Mouse (Mus musculus) stomach, embryonic 14.5 days (tissue): ENCODE measurements around the gene Cenpo. TPM values are rescaled to one million over a fixed set of nuclear protein-coding genes. Genes with fewer than 3 reads are reported as not detected.

Experiments used
- ATAC-seq: fragments of 200-750 bp; cut with Nextera tagmentation; 2 replicates; pipeline ENCODE4 v1.8.0; 2017; ENCODE audit warnings: low read depth, moderate TSS enrichment; ENCODE audit not compliant: insufficient number of reproducible peaks, insufficient read depth, low FRiP score
- H3K27ac ChIP-seq: fragments of 300-500 bp; sonication (generic); 2 replicates; pipeline ENCODE4 v1.5.1; 2014; ENCODE audit warnings: mild to moderate bottlenecking, low read length, moderate library complexity, mixed read lengths
- H3K27me3 ChIP-seq: fragments of 300-500 bp; sonication (generic); 2 replicates; pipeline ENCODE4 v1.6.1; 2014; ENCODE audit warnings: low read length, control low read depth, mixed read lengths; ENCODE audit not compliant: control insufficient read depth, insufficient read depth
- H3K36me3 ChIP-seq: fragments of 300-500 bp; sonication (generic); 2 replicates; pipeline ENCODE4 v1.6.1; 2014; ENCODE audit warnings: mild to moderate bottlenecking, control low read depth, low read length, moderate library complexity, mixed read lengths; ENCODE audit not compliant: control insufficient read depth, insufficient read depth
- H3K4me1 ChIP-seq: fragments of 300-500 bp; sonication (generic); 2 replicates; pipeline ENCODE4 v1.6.1; 2014; ENCODE audit warnings: low read length, control low read depth, mixed read lengths; ENCODE audit not compliant: control insufficient read depth, insufficient read depth
- H3K4me2 ChIP-seq: fragments of 300-500 bp; sonication (generic); replicated peaks from 2 replicates; pipeline ENCODE4 v1.6.1; 2014; ENCODE audit warnings: low read depth, low read length, control low read depth
- H3K4me3 ChIP-seq: fragments of 300-500 bp; sonication (generic); 2 replicates; pipeline ENCODE4 v1.5.1; 2014; ENCODE audit warnings: low read depth, low read length, control low read depth
- H3K9ac ChIP-seq: fragments of 300-500 bp; sonication (generic); replicated peaks from 2 replicates; pipeline ENCODE4 v1.6.1; 2014; ENCODE audit warnings: low read depth, mild to moderate bottlenecking, control low read depth, low read length, moderate library complexity, mixed read lengths
- H3K9me3 ChIP-seq: fragments of 300-500 bp; sonication (generic); 2 replicates; pipeline ENCODE4 v1.6.1; 2016; ENCODE audit warnings: low read depth, low read length, control low read depth; ENCODE audit not compliant: control insufficient read depth
- WGBS: fragments of 180-500 bp; shearing (Covaris S2); extraction: QIAGEN DNeasy Blood & Tissue Kit; methylation state at CpG from one replicate; pipeline ENCODE4 v1.1.7; 2014; 5-methylcytosine and 5-hydroxymethylcytosine counted together
- polyA plus RNA-seq: library from polyadenylated mRNA; unstranded; fragments of >200 nt; fragmentation: Nextera tagmentation; extraction: Ambion mirVana; gene quantifications from 2 replicates; pipeline ENCODE4 v1.2.1, GENCODE M21; 2014

Cenpo gene
- polyA plus RNA-seq, 1 experiment from 2014 or later: 17.0 TPM

DNA sequence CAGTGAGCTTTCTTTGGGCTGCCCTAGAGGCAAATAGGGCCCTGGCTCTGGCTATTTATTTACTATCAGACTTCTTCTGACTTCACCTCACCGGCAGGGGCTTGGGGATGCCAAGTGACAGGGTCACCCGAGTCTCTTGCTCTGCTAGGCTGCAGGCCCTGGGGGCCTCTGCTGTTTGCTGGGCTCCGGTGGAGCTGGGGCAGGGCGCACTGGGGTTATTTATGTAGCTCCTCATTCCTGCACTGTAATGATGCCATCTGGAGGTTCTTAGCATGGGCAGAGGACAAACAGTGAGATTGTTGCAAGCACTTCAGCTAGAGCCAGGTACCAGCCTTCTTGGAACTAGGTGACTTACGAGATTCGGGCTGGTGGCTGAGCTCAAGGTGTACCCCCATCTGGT lies 41.6 kb downstream of the Cenpo start:
- Histone ChIP-seq H3K9me3 (no peaks in the 10 kb centered on the region), H3K4me3 (no peak overlapping the region), H3K27me3 (no peaks in the 10 kb centered on the region), H3K36me3 (peaks cover 8% of the 10 kb centered on the region), H3K4me2 (no peak overlapping the region), H3K9ac (no peak overlapping the region), H3K27ac (no peak overlapping the region; the same call in 1 of the 2 replicates), H3K4me1 (peaks cover 14% of the 10 kb centered on the region)
- 57% methylated on average over 6 of the region's 6 CpGs for WGBS
- ATAC-seq: no peak

DNA sequence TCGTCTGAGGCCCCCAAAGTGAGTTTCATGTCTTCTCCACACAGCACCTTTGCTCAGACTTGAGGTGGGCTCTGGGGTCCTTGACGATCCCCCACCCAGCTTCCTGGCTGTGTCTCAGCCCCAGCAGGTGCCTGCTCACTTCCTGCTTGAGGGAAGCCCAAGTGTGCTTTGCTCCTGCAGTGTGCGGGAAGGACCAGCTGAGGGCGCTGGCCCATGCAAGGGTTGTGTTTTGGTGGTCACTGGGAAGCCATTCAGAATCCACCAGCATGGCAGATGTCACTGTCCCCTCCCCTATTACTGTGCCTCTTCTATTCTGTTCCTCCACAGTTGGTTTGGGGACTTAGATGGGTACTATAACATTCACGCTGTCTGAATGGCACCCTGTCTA lies 45.0 kb downstream of the Cenpo start:
- Histone ChIP-seq H3K4me2 (no peak overlapping the region), H3K9me3 (no peaks in the 10 kb centered on the region), H3K4me1 (peaks cover 14% of the 10 kb centered on the region), H3K36me3 (no peaks in the 10 kb centered on the region), H3K4me3 (no peak overlapping the region), H3K27me3 (no peaks in the 10 kb centered on the region), H3K9ac (no peak overlapping the region), H3K27ac (no peak overlapping the region)
- WGBS: 49% methylated on average over 5 of the region's 5 CpGs
- ATAC-seq: no peak

DNA sequence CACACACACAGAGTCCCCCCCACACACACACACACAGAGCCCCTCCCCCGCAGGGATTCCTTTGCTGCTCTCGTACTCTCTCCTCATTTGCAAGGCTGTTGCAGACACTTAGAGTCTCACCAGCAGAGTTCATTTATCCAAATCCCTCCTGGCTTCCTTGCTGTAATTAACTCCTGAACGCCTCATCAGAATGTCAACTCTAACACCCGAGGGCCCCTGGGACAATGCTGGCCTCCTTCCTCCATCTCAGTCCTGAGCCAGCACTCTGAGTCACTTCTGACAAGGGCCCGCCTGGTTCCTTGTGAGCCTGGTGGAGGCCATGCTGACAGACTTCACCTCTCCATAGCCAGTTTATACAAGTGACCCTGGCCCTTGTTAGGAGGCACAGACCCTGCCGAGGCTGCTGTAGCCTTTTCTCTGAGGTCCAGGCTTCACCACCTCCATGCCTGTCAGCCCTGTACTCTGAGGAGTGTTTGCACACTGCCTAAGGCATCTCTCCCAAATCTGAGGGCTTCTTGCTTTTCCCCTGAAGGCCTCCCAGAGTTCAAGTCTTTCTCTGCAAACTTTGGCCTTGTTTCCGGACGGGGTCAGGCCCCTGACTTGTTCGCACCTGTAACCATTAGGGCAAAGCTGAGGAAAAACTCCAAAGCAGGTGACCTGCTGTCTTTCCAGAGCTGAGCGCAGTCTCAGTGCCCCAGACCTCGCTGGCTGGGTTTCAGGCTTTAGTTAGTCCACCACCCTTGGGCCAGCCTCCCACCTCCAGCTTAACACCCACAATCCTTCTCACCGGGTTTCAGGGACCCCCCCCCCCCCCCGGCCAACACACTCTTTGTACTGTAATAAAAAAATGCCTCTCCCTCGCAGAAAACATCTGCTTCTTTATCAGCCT lies 45.7 kb downstream of the Cenpo start:
- H3K36me3 ChIP-seq: no peaks in the 10 kb centered on the region
- H3K9me3 ChIP-seq: no peaks in the 10 kb centered on the region
- H3K4me3 ChIP-seq: no peak overlapping the region
- H3K4me2 ChIP-seq: no peak overlapping the region
- ATAC-seq: peak; percentile 72; the same call in 1 of the 2 replicates
- peak overlapping the region; percentile 76 for H3K27ac ChIP-seq
- no peak overlapping the region for H3K9ac ChIP-seq
- 34% methylated on average over 12 of the region's 14 CpGs for WGBS
- peaks cover 14% of the 10 kb centered on the region for H3K4me1 ChIP-seq
- no peaks in the 10 kb centered on the region for H3K27me3 ChIP-seq

DNA sequence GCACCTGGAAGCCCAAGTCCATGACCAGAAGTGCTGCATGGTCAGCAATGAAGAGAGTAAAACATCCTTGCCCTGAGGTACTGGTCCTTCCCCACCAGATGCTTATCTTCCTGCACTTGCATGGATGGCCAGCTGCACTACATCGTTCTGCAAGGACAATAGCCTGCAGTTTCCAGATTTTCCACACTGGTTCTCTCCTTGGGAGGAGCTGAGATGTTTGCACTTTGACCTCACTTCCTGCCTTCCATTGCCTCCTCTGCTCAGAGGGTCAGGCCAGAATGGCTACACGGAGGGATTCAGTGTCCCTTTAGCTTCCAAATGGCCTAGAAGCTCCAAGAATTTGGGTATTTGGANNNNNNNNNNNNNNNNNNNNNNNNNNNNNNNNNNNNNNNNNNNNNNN lies 49.4 kb downstream of the Cenpo start:
- H3K9me3 ChIP-seq: no peaks in the 10 kb centered on the region
- no peak overlapping the region for H3K9ac ChIP-seq
- H3K4me2 ChIP-seq: no peak overlapping the region
- H3K27ac ChIP-seq: no peak overlapping the region
- ATAC-seq: no peak
- no peak overlapping the region for H3K4me3 ChIP-seq
- WGBS: 53% methylated on average over 2 of the region's 2 CpGs
- H3K27me3 ChIP-seq: no peaks in the 10 kb centered on the region
- peaks cover 9% of the 10 kb centered on the region for H3K4me1 ChIP-seq
- no peaks in the 10 kb centered on the region; the same call in 1 of the 2 replicates for H3K36me3 ChIP-seq

DNA sequence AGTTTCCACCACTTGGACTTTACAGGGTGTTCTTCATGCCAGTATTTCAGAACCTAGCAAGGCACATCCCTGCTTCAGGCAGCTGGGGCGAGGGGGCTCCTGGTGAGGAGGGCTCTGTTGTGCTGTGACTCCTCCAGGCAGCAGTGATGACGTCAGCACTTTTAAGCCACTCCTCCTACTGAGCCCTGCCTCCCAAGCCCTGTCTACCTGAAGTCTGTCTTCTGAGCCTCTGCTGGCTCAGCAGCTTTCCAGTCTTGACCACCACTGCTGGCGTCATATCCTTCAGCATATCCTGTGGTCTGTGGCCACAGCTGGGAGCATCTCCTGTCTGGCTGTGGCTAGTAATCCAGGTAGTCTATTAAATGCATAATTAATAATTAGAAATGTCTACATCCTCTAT lies 53.6 kb downstream of the Cenpo start:
- Histone ChIP-seq H3K4me2 (no peak overlapping the region), H3K4me1 (0 out of 2 replicates have a peak, but pooled peaks cover 6% of the 10 kb centered on the region), H3K9me3 (no peaks in the 10 kb centered on the region), H3K9ac (no peak overlapping the region), H3K36me3 (no peaks in the 10 kb centered on the region; the same call in 1 of the 2 replicates), H3K27me3 (no peaks in the 10 kb centered on the region), H3K4me3 (no peak overlapping the region), H3K27ac (no peak overlapping the region)
- WGBS: 64% methylated on average over 3 of the region's 3 CpGs
- ATAC-seq: no peak

DNA sequence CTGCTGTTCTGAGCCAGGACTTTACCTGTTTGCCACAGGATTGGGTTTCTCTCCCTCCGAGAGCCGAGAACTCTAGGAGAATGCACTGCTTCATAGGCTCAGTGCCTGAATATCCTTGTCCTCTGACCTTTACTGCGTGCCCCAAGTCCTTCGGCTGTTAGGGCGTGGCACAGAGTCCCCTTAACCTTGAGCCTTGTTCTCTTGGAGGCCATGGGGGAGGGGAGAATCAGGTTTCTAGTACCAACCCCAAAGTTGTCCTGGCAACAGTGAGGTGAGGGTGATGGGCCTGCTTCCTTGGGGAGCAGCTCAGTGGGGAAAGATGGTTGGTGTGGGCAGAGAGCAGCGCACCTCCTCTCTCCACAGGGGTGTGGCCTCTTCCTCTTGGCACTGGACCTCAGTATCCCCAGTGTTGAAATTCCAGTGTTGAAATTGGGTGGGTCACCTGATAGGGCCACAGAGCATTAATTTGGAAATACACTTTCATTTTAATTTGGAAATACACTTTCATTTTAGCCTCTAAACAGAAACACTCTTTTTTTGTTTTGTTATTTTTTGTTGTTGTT lies 54.3 kb downstream of the Cenpo start:
- no peak for ATAC-seq
- Histone ChIP-seq H3K27ac (no peak overlapping the region), H3K4me1 (0 out of 2 replicates have a peak, but pooled peaks cover 6% of the 10 kb centered on the region), H3K4me3 (no peak overlapping the region), H3K4me2 (no peak overlapping the region), H3K36me3 (no peaks in the 10 kb centered on the region; the same call in 1 of the 2 replicates), H3K9me3 (no peaks in the 10 kb centered on the region), H3K9ac (no peak overlapping the region), H3K27me3 (no peaks in the 10 kb centered on the region)
- 70% methylated on average over 6 of the region's 6 CpGs for WGBS

DNA sequence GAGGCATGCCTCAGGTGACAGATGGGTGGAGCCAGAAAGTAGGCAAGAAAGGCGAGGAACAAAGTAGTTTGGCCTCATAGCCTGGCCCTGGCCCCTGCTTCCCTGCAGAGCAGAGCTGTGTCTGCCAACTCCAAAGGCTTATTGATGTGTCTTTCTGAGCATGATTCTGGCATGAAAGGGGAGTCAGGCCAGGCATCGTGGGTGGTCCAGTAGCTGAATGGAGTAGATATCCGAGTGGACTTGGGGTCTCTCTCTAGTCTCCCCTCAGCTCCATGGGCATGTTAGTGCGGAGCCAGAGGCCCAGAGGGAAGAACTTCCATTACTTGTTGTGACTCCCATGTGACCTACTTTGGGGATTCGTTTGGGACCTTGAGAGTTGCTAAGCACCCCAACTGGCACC lies 55.3 kb downstream of the Cenpo start:
- ATAC-seq: no peak
- H3K4me1 ChIP-seq: 0 out of 2 replicates have a peak, but pooled peaks cover 6% of the 10 kb centered on the region
- 35% methylated on average over 5 of the region's 5 CpGs for WGBS
- H3K27me3 ChIP-seq: no peaks in the 10 kb centered on the region
- no peaks in the 10 kb centered on the region for H3K9me3 ChIP-seq
- no peak overlapping the region for H3K9ac ChIP-seq
- H3K36me3 ChIP-seq: no peaks in the 10 kb centered on the region; the same call in 1 of the 2 replicates
- no peak overlapping the region for H3K4me2 ChIP-seq
- H3K27ac ChIP-seq: no peak overlapping the region; the same call in 1 of the 2 replicates
- no peak overlapping the region for H3K4me3 ChIP-seq

DNA sequence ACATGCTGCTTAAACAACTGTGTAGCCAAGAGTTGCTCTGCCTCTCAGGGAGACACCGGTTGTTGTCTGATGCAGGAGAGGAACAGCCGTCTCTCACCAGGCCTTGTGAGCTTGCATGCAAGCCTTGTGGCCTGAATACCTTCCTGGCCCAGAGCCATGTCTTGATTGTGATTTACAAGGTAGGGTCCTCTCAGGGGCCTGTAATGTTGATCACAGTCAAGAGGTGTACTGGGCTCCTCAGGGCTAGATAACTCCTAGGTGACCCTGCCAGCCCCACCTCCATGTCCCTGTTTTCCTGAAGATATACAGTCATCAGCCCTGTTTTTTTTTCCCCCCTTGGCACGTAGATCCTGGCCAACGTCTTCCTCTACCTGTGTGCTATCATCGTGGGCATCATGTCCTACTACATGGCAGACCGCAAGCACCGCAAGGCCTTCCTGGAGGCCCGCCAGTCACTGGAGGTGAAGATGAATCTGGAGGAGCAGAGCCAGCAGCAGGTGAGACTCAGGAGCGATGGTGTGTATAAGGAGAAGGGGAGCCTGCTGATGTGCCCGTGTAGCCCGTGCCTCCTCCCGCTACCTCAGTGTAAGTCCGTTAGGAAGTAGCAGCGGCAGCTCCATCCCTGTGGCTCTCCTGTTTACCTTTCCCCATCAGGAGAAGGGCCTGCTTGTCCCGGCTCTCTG lies 60.8 kb downstream of the Cenpo start:
- H3K9me3 ChIP-seq: no peaks in the 10 kb centered on the region
- ATAC-seq: no peak
- 74% methylated on average over 15 of the region's 15 CpGs for WGBS
- H3K4me1 ChIP-seq: 0 out of 2 replicates have a peak, but pooled peaks cover 3% of the 10 kb centered on the region
- no peak overlapping the region for H3K9ac ChIP-seq
- H3K27ac ChIP-seq: no peak overlapping the region
- H3K4me3 ChIP-seq: no peak overlapping the region
- no peak overlapping the region for H3K4me2 ChIP-seq
- no peaks in the 10 kb centered on the region; the same call in 1 of the 2 replicates for H3K36me3 ChIP-seq
- no peaks in the 10 kb centered on the region for H3K27me3 ChIP-seq
